Mouse (Mus musculus) heart, embryonic 12.5 days (tissue): ENCODE measurements around the gene Npnt. TPM values are rescaled to one million over a fixed set of nuclear protein-coding genes. Genes with fewer than 3 reads are reported as not detected.
A peak's percentile ranks its signal among the peaks of the same experiment; 100 is the strongest.

Experiments
- ATAC-seq: fragments of 200-750 bp; cut with Nextera tagmentation; 2 replicates; pipeline ENCODE4 v1.8.0; 2017; ENCODE audit warnings: moderate TSS enrichment, moderate library complexity; ENCODE audit not compliant: insufficient number of reproducible peaks, low FRiP score
- H3K27ac ChIP-seq: fragments of 300-500 bp; sonication (generic); 2 replicates; pipeline ENCODE4 v1.5.1; 2016; ENCODE audit warnings: mild to moderate bottlenecking, moderate library complexity; ENCODE audit not compliant: poor library complexity, severe bottlenecking
- H3K27me3 ChIP-seq: fragments of 300-500 bp; sonication (generic); replicated peaks from 2 replicates; pipeline ENCODE4 v1.6.1; 2016; ENCODE audit warnings: mild to moderate bottlenecking, moderate library complexity
- H3K36me3 ChIP-seq: fragments of 300-500 bp; sonication (generic); 2 replicates; pipeline ENCODE4 v1.6.1; 2016; ENCODE audit warnings: mild to moderate bottlenecking, moderate library complexity
- H3K4me1 ChIP-seq: fragments of 300-500 bp; sonication (generic); replicated peaks from 2 replicates; pipeline ENCODE4 v1.6.1; 2016; ENCODE audit warnings: mild to moderate bottlenecking
- H3K4me2 ChIP-seq: fragments of 300-500 bp; sonication (generic); 2 replicates; pipeline ENCODE4 v1.6.1; 2016; ENCODE audit warnings: mild to moderate bottlenecking, moderate library complexity
- H3K4me3 ChIP-seq: fragments of 300-500 bp; sonication (generic); 2 replicates; pipeline ENCODE4 v1.5.1; 2016; ENCODE audit warnings: mild to moderate bottlenecking
- H3K9ac ChIP-seq: fragments of 300-500 bp; sonication (generic); 2 replicates; pipeline ENCODE4 v1.6.1; 2016; ENCODE audit warnings: mild to moderate bottlenecking, moderate library complexity
- H3K9me3 ChIP-seq: fragments of 300-500 bp; sonication (generic); replicated peaks from 2 replicates; pipeline ENCODE4 v1.6.1; 2016; ENCODE audit warnings: mild to moderate bottlenecking, moderate library complexity
- WGBS: fragments of 180-500 bp; shearing (Covaris S2); methylation state at CpG from one replicate; pipeline ENCODE4 v1.1.7; 2016; 5-methylcytosine and 5-hydroxymethylcytosine counted together
- polyA plus RNA-seq: library from polyadenylated mRNA; unstranded; fragments of >200 nt; fragmentation: Nextera tagmentation; extraction: Ambion mirVana; gene quantifications from 2 replicates; pipeline ENCODE4 v1.2.1, GENCODE M21; 2016

Npnt gene
- polyA plus RNA-seq, 1 experiment from 2014 or later: 23.7 TPM

GRCm38 (mm10) chr3:132907506-132908203, 42.4 kb downstream of the Npnt start:
- Histone ChIP-seq H3K9me3 (no peaks in the 10 kb centered on the region), H3K27ac (no peak overlapping the region), H3K4me2 (no peak overlapping the region), H3K27me3 (no peaks in the 10 kb centered on the region), H3K4me3 (no peak overlapping the region), H3K9ac (no peak overlapping the region), H3K36me3 (peaks cover 7% of the 10 kb centered on the region; the same call in 1 of the 2 replicates), H3K4me1 (peaks cover 15% of the 10 kb centered on the region; the same call in 1 of the 2 replicates)
- WGBS: 89% methylated on average over 8 of the region's 8 CpGs
- ATAC-seq: no peak

GRCm38 (mm10) chr3:132905224-132905930, 44.7 kb downstream of the Npnt start:
- Histone ChIP-seq H3K27ac (no peak overlapping the region), H3K9me3 (no peaks in the 10 kb centered on the region), H3K36me3 (peaks cover 7% of the 10 kb centered on the region; the same call in 1 of the 2 replicates), H3K4me3 (no peak overlapping the region), H3K27me3 (no peaks in the 10 kb centered on the region), H3K9ac (no peak overlapping the region), H3K4me1 (peaks cover 9% of the 10 kb centered on the region; the same call in 1 of the 2 replicates), H3K4me2 (no peak overlapping the region)
- WGBS: 76% methylated on average over 7 of the region's 7 CpGs
- ATAC-seq: no peak

GRCm38 (mm10) chr3:132903386-132903785, 46.7 kb downstream of the Npnt start:
- 89% methylated on average over 11 of the region's 11 CpGs for WGBS
- no peak for ATAC-seq
- Histone ChIP-seq H3K9ac (no peak overlapping the region), H3K27ac (no peak overlapping the region), H3K4me2 (no peak overlapping the region), H3K4me1 (no peaks in the 10 kb centered on the region), H3K27me3 (no peaks in the 10 kb centered on the region), H3K36me3 (peaks cover 7% of the 10 kb centered on the region; the same call in 1 of the 2 replicates), H3K4me3 (no peak overlapping the region), H3K9me3 (no peaks in the 10 kb centered on the region)

GRCm38 (mm10) chr3:132902921-132903320, 47.2 kb downstream of the Npnt start:
- Histone ChIP-seq H3K9ac (no peak overlapping the region), H3K36me3 (peaks cover 7% of the 10 kb centered on the region; the same call in 1 of the 2 replicates), H3K4me3 (no peak overlapping the region), H3K4me1 (no peaks in the 10 kb centered on the region), H3K27ac (no peak overlapping the region), H3K9me3 (no peaks in the 10 kb centered on the region), H3K4me2 (no peak overlapping the region), H3K27me3 (no peaks in the 10 kb centered on the region)
- WGBS: 90% methylated on average over 5 of the region's 5 CpGs
- ATAC-seq: no peak

GRCm38 (mm10) chr3:132902206-132902605, 47.9 kb downstream of the Npnt start:
- Histone ChIP-seq H3K27me3 (no peaks in the 10 kb centered on the region), H3K36me3 (peaks cover 7% of the 10 kb centered on the region; the same call in 1 of the 2 replicates), H3K4me2 (no peak overlapping the region), H3K27ac (no peak overlapping the region), H3K4me3 (no peak overlapping the region), H3K4me1 (no peaks in the 10 kb centered on the region), H3K9me3 (no peaks in the 10 kb centered on the region), H3K9ac (no peak overlapping the region)
- no peak for ATAC-seq
- WGBS: 52% methylated on average over 6 of the region's 6 CpGs

- WGBS: 88% methylated on average over 4 of the region's 4 CpGs
- no peaks in the 10 kb centered on the region for H3K27me3 ChIP-seq
- no peak overlapping the region for H3K27ac ChIP-seq
- peaks cover 14% of the 10 kb centered on the region for H3K4me1 ChIP-seq
- H3K4me3 ChIP-seq: no peak overlapping the region
- no peaks in the 10 kb centered on the region for H3K9me3 ChIP-seq
- ATAC-seq: no peak
- H3K9ac ChIP-seq: no peak overlapping the region
- H3K4me2 ChIP-seq: no peak overlapping the region
- no peaks in the 10 kb centered on the region for H3K36me3 ChIP-seq
Measured at GRCm38 (mm10) chr3:132897891-132898290, 52.2 kb downstream of the Npnt start.

- H3K36me3 ChIP-seq: no peaks in the 10 kb centered on the region
- H3K4me3 ChIP-seq: no peak overlapping the region
- no peaks in the 10 kb centered on the region for H3K9me3 ChIP-seq
- no peak overlapping the region for H3K27ac ChIP-seq
- H3K4me1 ChIP-seq: peaks cover 19% of the 10 kb centered on the region
- no peak for ATAC-seq
- H3K9ac ChIP-seq: no peak overlapping the region
- H3K27me3 ChIP-seq: no peaks in the 10 kb centered on the region
- 82% methylated on average over 5 of the region's 5 CpGs for WGBS
- H3K4me2 ChIP-seq: no peak overlapping the region
Measured at GRCm38 (mm10) chr3:132897390-132897789, 52.7 kb downstream of the Npnt start.

- no peak overlapping the region for H3K27ac ChIP-seq
- no peak overlapping the region for H3K4me3 ChIP-seq
- ATAC-seq: 0 out of 2 replicates have a peak, but pooled peaks have one; percentile 33
- no peaks in the 10 kb centered on the region for H3K27me3 ChIP-seq
- peaks cover 20% of the 10 kb centered on the region for H3K4me1 ChIP-seq
- no peak overlapping the region for H3K9ac ChIP-seq
- H3K36me3 ChIP-seq: no peaks in the 10 kb centered on the region
- 47% methylated on average over 7 of the region's 7 CpGs for WGBS
- H3K4me2 ChIP-seq: no peak overlapping the region
- H3K9me3 ChIP-seq: no peaks in the 10 kb centered on the region
Measured at GRCm38 (mm10) chr3:132894086-132894485, 56.0 kb downstream of the Npnt start.

- Histone ChIP-seq H3K27me3 (no peaks in the 10 kb centered on the region), H3K36me3 (no peaks in the 10 kb centered on the region), H3K4me2 (no peak overlapping the region), H3K9ac (no peak overlapping the region), H3K27ac (no peak overlapping the region), H3K4me3 (no peak overlapping the region), H3K9me3 (no peaks in the 10 kb centered on the region), H3K4me1 (peaks cover 20% of the 10 kb centered on the region)
- WGBS: 87% methylated on average over 3 of the region's 3 CpGs
- ATAC-seq: no peak
Measured at GRCm38 (mm10) chr3:132893676-132894075, 56.4 kb downstream of the Npnt start.

GRCm38 (mm10) chr3:132893044-132893443, 57.0 kb downstream of the Npnt start:
- Histone ChIP-seq H3K4me1 (peaks cover 20% of the 10 kb centered on the region), H3K27ac (no peak overlapping the region), H3K36me3 (no peaks in the 10 kb centered on the region), H3K4me3 (no peak overlapping the region), H3K27me3 (no peaks in the 10 kb centered on the region), H3K9ac (no peak overlapping the region), H3K9me3 (no peaks in the 10 kb centered on the region), H3K4me2 (no peak overlapping the region)
- WGBS: 70% methylated on average over 7 of the region's 7 CpGs
- ATAC-seq: no peak

- Histone ChIP-seq H3K27ac (no peak overlapping the region), H3K4me2 (no peak overlapping the region), H3K27me3 (no peaks in the 10 kb centered on the region), H3K4me3 (no peak overlapping the region), H3K9me3 (no peaks in the 10 kb centered on the region), H3K9ac (no peak overlapping the region), H3K4me1 (peaks cover 20% of the 10 kb centered on the region), H3K36me3 (no peaks in the 10 kb centered on the region)
- WGBS: 87% methylated on average over 7 of the region's 7 CpGs
- ATAC-seq: no peak
Measured at GRCm38 (mm10) chr3:132892481-132892880, 57.6 kb downstream of the Npnt start.
